Mouse (Mus musculus): ENCODE results near the gene Alg11.

- TF ChIP-seq TCF12 (IDR thresholded peaks at IDR 0.05; ENCODE audit: low read depth, low read length) (no peak), ZC3H11A (IDR thresholded peaks at IDR 0.05; ENCODE audit: low read depth, low read length) (no peak), CTCF (conservative IDR thresholded peaks at IDR 0.05 in 1 of 2, IDR thresholded peaks at IDR 0.05 in 1 of 2; ENCODE audit: low read depth in 2 of 2, low read length in 2 of 2) (no peak), TBP (conservative IDR thresholded peaks at IDR 0.05; ENCODE audit: low read depth, low read length) (no peak), POLR2A (IDR thresholded peaks at IDR 0.05; ENCODE audit: low read depth, low read length) (no peak), MAZ (IDR thresholded peaks at IDR 0.05; ENCODE audit: low read depth, low read length) (no peak), MXI1 (IDR thresholded peaks at IDR 0.05; ENCODE audit: low read depth, low read length) (no peak), RCOR1 (conservative IDR thresholded peaks at IDR 0.05; ENCODE audit: low read depth, low read length) (no peak), ETS1 (conservative IDR thresholded peaks at IDR 0.05; ENCODE audit: low read depth, low read length) (no peak), USF2 (conservative IDR thresholded peaks at IDR 0.05; ENCODE audit: low read depth, low read length) (no peak), EP300 (IDR thresholded peaks at IDR 0.05; ENCODE audit: low read length) (no peak), ZMIZ1 (IDR thresholded peaks at IDR 0.05; ENCODE audit: low read depth, low read length) (no peak), NRF1 (IDR thresholded peaks at IDR 0.05; ENCODE audit: low read depth, low read length) (no peak), MAX (IDR thresholded peaks at IDR 0.05; ENCODE audit: low read length) (no peak)
Measured at GRCm38 (mm10) chr8:22025241-22025640, 35.3 kb upstream of the Alg11 start.
